Mouse (Mus musculus): ENCODE data around the gene Megf11. TPM values are rescaled to one million over a fixed set of nuclear protein-coding genes. Genes with fewer than 3 reads are reported as not detected.
"Not testable (repeated sequence)": the region's sequence is repeated elsewhere in the genome, so short reads cannot be mapped to it uniquely, and the experiment has no call there.

Megf11 gene
- polyA plus RNA-seq, 1 experiment from 2014 or later: 20.2 TPM

- Histone ChIP-seq H3K27me3 (replicated peaks; ENCODE audit: control insufficient read depth, insufficient read depth, low read length) (no peaks in the 10 kb centered on the region), H3K9ac (ENCODE audit: low read depth, low read length) (no peak overlapping the region), H3K4me3 (ENCODE audit: low read length) (no peak overlapping the region), H3K4me2 (ENCODE audit: low read length) (no peak overlapping the region), H3K27ac (ENCODE audit: low read depth, low read length) (no peak overlapping the region), H3K36me3 (ENCODE audit: control insufficient read depth, insufficient read depth, low read length) (peaks cover 6% of the 10 kb centered on the region), H3K4me1 (ENCODE audit: control insufficient read depth, insufficient read depth, low read depth, low read length) (no peaks in the 10 kb centered on the region), H3K9me3 (ENCODE audit: control insufficient read depth, low read length) (no peaks in the 10 kb centered on the region)
- WGBS: 77% methylated on average over 5 of the region's 5 CpGs
- ATAC-seq: no peak
These were observed 334.2 kb downstream of the Megf11 start for GRCm38 (mm10) chr9:64719526-64720163.

- no peak overlapping the region for H3K27ac ChIP-seq (ENCODE audit: low read depth, low read length)
- 94% methylated on average over 5 of the region's 5 CpGs for WGBS
- no peak for ATAC-seq
These were observed 341.0 kb downstream of the Megf11 start for GRCm38 (mm10) chr9:64726454-64726853.

DNA sequence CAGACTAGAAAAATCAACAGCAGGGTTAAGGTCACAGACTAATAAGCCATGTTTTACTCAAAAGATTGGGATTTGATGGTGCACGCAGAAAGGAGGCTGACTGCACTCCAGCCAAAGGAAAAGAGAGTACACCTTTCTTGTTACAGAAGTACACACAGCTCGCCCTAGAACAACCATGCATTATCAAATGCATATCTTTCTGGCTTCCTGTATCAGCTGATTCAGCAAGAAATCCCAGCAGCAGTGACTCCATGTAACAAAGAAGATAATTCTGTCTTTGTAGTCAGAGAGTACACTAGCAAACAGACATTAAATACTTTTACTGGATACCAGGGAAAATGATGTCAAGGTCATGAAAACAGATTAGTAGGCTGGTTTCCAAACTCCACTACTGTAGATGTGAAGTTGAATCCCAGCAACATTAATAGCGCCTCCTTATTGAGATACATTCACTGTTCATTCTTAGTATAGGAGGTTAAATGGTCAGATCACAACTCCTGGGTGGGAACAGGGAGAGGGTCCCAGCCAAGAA lies 345.7 kb downstream of the Megf11 start:
- Histone ChIP-seq H3K9me3 (ENCODE audit: control insufficient read depth, low read length) (no peaks in the 10 kb centered on the region), H3K4me3 (ENCODE audit: low read length) (no peak overlapping the region), H3K27ac (ENCODE audit: low read depth, low read length) (no peak overlapping the region), H3K9ac (ENCODE audit: low read depth, low read length) (no peak overlapping the region), H3K4me2 (ENCODE audit: low read length) (no peak overlapping the region), H3K4me1 (ENCODE audit: control insufficient read depth, insufficient read depth, low read depth, low read length) (peaks cover 8% of the 10 kb centered on the region), H3K36me3 (ENCODE audit: control insufficient read depth, insufficient read depth, low read length) (peaks cover 2% of the 10 kb centered on the region; the same call in 1 of the 2 replicates), H3K27me3 (replicated peaks; ENCODE audit: control insufficient read depth, insufficient read depth, low read length) (no peaks in the 10 kb centered on the region)
- WGBS: 91% methylated on average over 3 of the region's 3 CpGs
- ATAC-seq: no peak

More at GRCm38 (mm10) chr9:64726454-64726853, 341.0 kb downstream of the Megf11 start:
- Histone ChIP-seq H3K9me3 (ENCODE audit: control insufficient read depth, low read length) (no peaks in the 10 kb centered on the region), H3K9ac (ENCODE audit: low read depth, low read length) (no peak overlapping the region), H3K4me1 (ENCODE audit: control insufficient read depth, insufficient read depth, low read depth, low read length) (no peaks in the 10 kb centered on the region), H3K36me3 (ENCODE audit: control insufficient read depth, insufficient read depth, low read length) (peaks cover 10% of the 10 kb centered on the region), H3K4me2 (ENCODE audit: low read length) (no peak overlapping the region), H3K4me3 (ENCODE audit: low read length) (no peak overlapping the region), H3K27me3 (replicated peaks; ENCODE audit: control insufficient read depth, insufficient read depth, low read length) (no peaks in the 10 kb centered on the region)

DNA sequence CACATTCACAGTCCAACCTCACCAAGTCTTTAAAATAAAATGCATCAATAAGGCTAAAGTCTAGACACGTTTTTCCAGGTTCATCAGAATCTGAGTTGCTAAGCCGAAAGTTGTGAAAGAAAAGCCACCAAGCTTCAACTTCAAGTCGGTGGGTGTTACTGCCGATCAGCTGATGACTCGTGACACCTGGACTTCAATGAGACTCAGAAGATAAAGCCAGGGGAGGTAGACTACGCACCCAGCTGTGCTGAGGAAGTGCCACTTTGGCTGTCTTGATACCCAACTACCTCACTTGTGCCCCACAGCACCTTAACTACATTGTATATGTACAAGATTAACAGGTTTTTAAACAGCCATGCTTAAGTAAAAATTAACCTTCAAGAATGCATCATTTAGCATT lies 348.7 kb downstream of the Megf11 start:
- Histone ChIP-seq H3K4me3 (ENCODE audit: low read length) (no peak overlapping the region), H3K36me3 (ENCODE audit: control insufficient read depth, insufficient read depth, low read length) (no peaks in the 10 kb centered on the region), H3K4me2 (ENCODE audit: low read length) (no peak overlapping the region), H3K9me3 (ENCODE audit: control insufficient read depth, low read length) (no peaks in the 10 kb centered on the region), H3K27me3 (replicated peaks; ENCODE audit: control insufficient read depth, insufficient read depth, low read length) (no peaks in the 10 kb centered on the region), H3K4me1 (ENCODE audit: control insufficient read depth, insufficient read depth, low read depth, low read length) (peaks cover 9% of the 10 kb centered on the region), H3K9ac (ENCODE audit: low read depth, low read length) (no peak overlapping the region), H3K27ac (ENCODE audit: low read depth, low read length) (no peak overlapping the region)
- WGBS: 83% methylated on average over 6 of the region's 6 CpGs
- no peak for ATAC-seq

DNA sequence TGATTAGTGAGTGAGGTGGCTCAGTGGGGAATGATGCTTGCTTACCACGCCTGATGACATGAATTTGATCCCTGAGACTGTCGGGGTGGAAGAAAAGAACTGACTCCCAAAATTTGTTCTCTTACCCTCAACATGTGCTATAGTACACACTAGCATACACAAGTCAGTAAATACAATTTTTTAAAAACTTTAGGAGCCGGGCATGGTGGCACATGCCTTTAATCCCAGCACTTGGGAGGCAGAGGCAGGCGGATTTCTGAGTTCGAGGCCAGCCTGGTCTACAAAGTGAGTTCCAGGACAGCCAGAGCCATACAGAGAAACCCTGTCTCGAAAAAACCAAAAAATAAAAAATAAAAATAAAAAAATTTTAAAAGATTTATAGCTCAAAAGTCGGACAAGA lies 349.6 kb downstream of the Megf11 start:
- H3K4me3 ChIP-seq (ENCODE audit: low read length); H3K36me3 ChIP-seq (ENCODE audit: control insufficient read depth, insufficient read depth, low read length); ATAC-seq; H3K9me3 ChIP-seq (ENCODE audit: control insufficient read depth, low read length); H3K4me1 ChIP-seq (ENCODE audit: control insufficient read depth, insufficient read depth, low read depth, low read length); H3K9ac ChIP-seq (ENCODE audit: low read depth, low read length); H3K4me2 ChIP-seq (ENCODE audit: low read length); H3K27me3 ChIP-seq (replicated peaks; ENCODE audit: control insufficient read depth, insufficient read depth, low read length); H3K27ac ChIP-seq (ENCODE audit: low read depth, low read length): not testable (repeated sequence)
- WGBS: 90% methylated on average over 7 of the region's 7 CpGs

- WGBS: 12% methylated on average over 9 of the region's 9 CpGs
- peak overlapping the region; percentile 93 for H3K9ac ChIP-seq (ENCODE audit: low read depth, low read length)
- peak overlapping the region; percentile 74 for H3K4me2 ChIP-seq (ENCODE audit: low read length)
- no peaks in the 10 kb centered on the region for H3K27me3 ChIP-seq (replicated peaks; ENCODE audit: control insufficient read depth, insufficient read depth, low read length)
- H3K27ac ChIP-seq (ENCODE audit: low read depth, low read length): peak overlapping the region; percentile 96; the same call in 1 of the 2 replicates
- ATAC-seq: no peak
- H3K36me3 ChIP-seq (ENCODE audit: control insufficient read depth, insufficient read depth, low read length): no peaks in the 10 kb centered on the region
- H3K4me1 ChIP-seq (ENCODE audit: control insufficient read depth, insufficient read depth, low read depth, low read length): peaks cover 9% of the 10 kb centered on the region
- H3K9me3 ChIP-seq (ENCODE audit: control insufficient read depth, low read length): no peaks in the 10 kb centered on the region
- H3K4me3 ChIP-seq (ENCODE audit: low read length): peak overlapping the region; percentile 99
These were observed 350.7 kb downstream of the Megf11 start for GRCm38 (mm10) chr9:64736076-64736638.

DNA sequence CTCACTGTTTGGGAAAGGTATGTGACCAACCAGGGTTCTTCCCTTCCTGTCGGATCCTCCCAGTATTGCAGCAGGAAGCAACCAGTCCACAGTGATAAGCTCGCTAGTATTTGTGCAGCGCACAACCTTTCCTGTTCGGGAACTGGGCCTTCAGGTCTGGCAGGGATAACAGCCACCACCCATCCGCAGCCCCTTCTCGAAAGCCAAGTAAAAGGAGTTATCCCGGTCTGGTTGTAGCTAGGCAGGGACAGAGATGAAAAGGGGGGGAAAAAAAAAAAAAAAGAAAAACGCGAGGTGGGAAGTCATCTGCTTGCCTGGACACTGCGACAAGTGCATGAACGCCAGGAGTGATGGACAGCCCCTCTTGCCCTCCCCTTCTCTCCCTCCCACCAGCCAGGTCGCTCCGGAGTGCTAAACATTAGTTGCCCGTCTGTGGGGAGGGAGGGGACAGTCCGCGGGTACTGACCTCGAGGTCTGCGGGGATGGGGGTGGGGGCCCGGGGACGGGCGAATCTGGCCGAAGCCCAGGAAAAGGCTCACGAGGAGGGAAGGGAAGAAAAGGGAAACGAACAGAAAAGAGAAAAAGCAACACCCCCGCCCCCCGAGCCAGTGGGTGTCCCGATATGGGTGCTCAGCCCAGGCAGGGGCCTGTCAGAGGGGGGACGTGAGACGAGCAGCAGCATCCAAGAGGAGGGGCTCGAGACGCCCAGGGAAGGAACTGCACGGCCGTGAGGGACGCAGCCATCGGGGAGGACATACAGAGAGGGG lies 351.4 kb downstream of the Megf11 start:
- peak overlapping the region; percentile 99 for H3K4me3 ChIP-seq (ENCODE audit: low read length)
- peak overlapping the region; percentile 74 for H3K4me2 ChIP-seq (ENCODE audit: low read length)
- H3K9me3 ChIP-seq (ENCODE audit: control insufficient read depth, low read length): no peaks in the 10 kb centered on the region
- H3K9ac ChIP-seq (ENCODE audit: low read depth, low read length): peak overlapping the region; percentile 93
- H3K27ac ChIP-seq (ENCODE audit: low read depth, low read length): peak overlapping the region; percentile 96
- peak; percentile 84 for ATAC-seq
- WGBS: under 1% methylated on average over 35 of the region's 35 CpGs
- H3K36me3 ChIP-seq (ENCODE audit: control insufficient read depth, insufficient read depth, low read length): no peaks in the 10 kb centered on the region
- peaks cover 9% of the 10 kb centered on the region for H3K4me1 ChIP-seq (ENCODE audit: control insufficient read depth, insufficient read depth, low read depth, low read length)
- H3K27me3 ChIP-seq (replicated peaks; ENCODE audit: control insufficient read depth, insufficient read depth, low read length): no peaks in the 10 kb centered on the region

- H3K9ac ChIP-seq (ENCODE audit: low read depth, low read length): peak within 1 kb of the TSS; percentile 93
- peak within 1 kb of the TSS; percentile 74 for H3K4me2 ChIP-seq (ENCODE audit: low read length)
- under 1% methylated on average over 60 of the region's 61 CpGs for WGBS
- H3K27me3 ChIP-seq (replicated peaks; ENCODE audit: control insufficient read depth, insufficient read depth, low read length): no peaks in the 10 kb centered on the region
- H3K36me3 ChIP-seq (ENCODE audit: control insufficient read depth, insufficient read depth, low read length): no peaks in the 10 kb centered on the region
- peaks cover 9% of the 10 kb centered on the region for H3K4me1 ChIP-seq (ENCODE audit: control insufficient read depth, insufficient read depth, low read depth, low read length)
- peak within 1 kb of the TSS; percentile 99 for H3K4me3 ChIP-seq (ENCODE audit: low read length)
- ATAC-seq: peak; percentile 97
- no peaks in the 10 kb centered on the region for H3K9me3 ChIP-seq (ENCODE audit: control insufficient read depth, low read length)
- H3K27ac ChIP-seq (ENCODE audit: low read depth, low read length): peak within 1 kb of the TSS; percentile 96
These were observed 352.2 kb downstream of the Megf11 start, which contains the start of gene Rab11a for GRCm38 (mm10) chr9:64737406-64738201. Gene Rab11a (minus strand): TSS chr9:64737758.

Measured in hindbrain, embryonic 16.5 days (tissue).